Mouse (Mus musculus): Measurements from ENCODE around the gene Supt4a. TPM values are rescaled to one million over a fixed set of nuclear protein-coding genes. Genes with fewer than 3 reads are reported as not detected.

The Supt4a gene
- polyA plus RNA-seq, 1 experiment from 2014 or later = 165 TPM

MicroRNAs within 50 kb of the gene (microRNA counts, 519-probe panel; counts per million panel counts)
- 3,398 counts per million, percentile 46 among the panel's probes with 10 or more counts for microRNA mmu-miR-142-3p
- microRNA mmu-miR-142-5p = 4,176 counts per million, percentile 71 among the panel's probes with 10 or more counts

Small RNA genes within 50 kb of the gene (microRNA-seq; reads per million reads assigned to microRNA genes)
- gene Mir142 (not detected), gene Mir142b (not detected)

Other genes with a start within 250 kb of the Supt4a start
- not detected in 2 replicates for gene Gm11492, start 170.9 kb upstream of the Supt4a start, polyA plus RNA-seq (2015; fragmentation: Nextera tagmentation; extraction: Ambion mirVana)
- 21.9 and 27.2 TPM in 2 replicates for gene Sept4, start 168.6 kb upstream of the Supt4a start, polyA plus RNA-seq (2015; fragmentation: Nextera tagmentation; extraction: Ambion mirVana)
- 54.4 and 58.2 TPM in 2 replicates for gene Mtmr4, start 145.4 kb upstream of the Supt4a start, polyA plus RNA-seq (2015; fragmentation: Nextera tagmentation; extraction: Ambion mirVana)
- 0.59 and 0.63 TPM in 2 replicates for gene Hsf5, start 120.4 kb upstream of the Supt4a start, polyA plus RNA-seq (2015; fragmentation: Nextera tagmentation; extraction: Ambion mirVana)
- gene Rnf43, start 74.8 kb upstream of the Supt4a start, polyA plus RNA-seq (2015; fragmentation: Nextera tagmentation; extraction: Ambion mirVana) = 0.59 and 0.68 TPM in 2 replicates
- 24.9 and 27.0 TPM in 2 replicates for gene Tspoap1, start 23.0 kb downstream of the Supt4a start, polyA plus RNA-seq (2015; fragmentation: Nextera tagmentation; extraction: Ambion mirVana)
- gene Mpo, start 56.0 kb downstream of the Supt4a start, polyA plus RNA-seq (2015; fragmentation: Nextera tagmentation; extraction: Ambion mirVana) = 1.2 and 1.5 TPM in 2 replicates
- gene Lpo, start 90.7 kb downstream of the Supt4a start, polyA plus RNA-seq (2015; fragmentation: Nextera tagmentation; extraction: Ambion mirVana) = 0.18 and 0.39 TPM in 2 replicates
- gene Mks1, start 115.7 kb downstream of the Supt4a start, polyA plus RNA-seq (2015; fragmentation: Nextera tagmentation; extraction: Ambion mirVana) = 12.7 and 15.0 TPM in 2 replicates
- gene Epx, start 138.0 kb downstream of the Supt4a start, polyA plus RNA-seq (2015; fragmentation: Nextera tagmentation; extraction: Ambion mirVana) = 0.10 TPM in 1 of 2 replicates, not detected in the other
- not detected in 2 replicates for gene Olfr462, start 154.7 kb downstream of the Supt4a start, polyA plus RNA-seq (2015; fragmentation: Nextera tagmentation; extraction: Ambion mirVana)
- not detected in 2 replicates for gene Olfr463, start 159.8 kb downstream of the Supt4a start, polyA plus RNA-seq (2015; fragmentation: Nextera tagmentation; extraction: Ambion mirVana)
- 0.08 TPM in 1 of 2 replicates, not detected in the other for gene Olfr464, start 183.4 kb downstream of the Supt4a start, polyA plus RNA-seq (2015; fragmentation: Nextera tagmentation; extraction: Ambion mirVana)
- 49.1 and 51.2 TPM in 2 replicates for gene Dynll2, start 250.0 kb downstream of the Supt4a start, polyA plus RNA-seq (2015; fragmentation: Nextera tagmentation; extraction: Ambion mirVana)

All from neural tube, embryonic 13.5 days (tissue).